Mouse (Mus musculus): ENCODE data around the gene Cenpl. TPM values are rescaled to one million over a fixed set of nuclear protein-coding genes. Genes with fewer than 3 reads are reported as not detected.

The Cenpl gene
- polyA plus RNA-seq, 1 experiment = 1.1 TPM

- DNase-seq = peak; percentile 97
- peak within 1 kb of the TSS; percentile 96 for H3K4me3 ChIP-seq (replicated peaks; ENCODE audit: extremely low read depth, low read depth, low read length)
- WGBS = under 1% methylated on average over 75 of the region's 76 CpGs
- peaks cover 13% of the 10 kb centered on the region for H3K4me1 ChIP-seq (ENCODE audit: control insufficient read depth, insufficient read depth, low read length)
- TF ChIP-seq CTCF (IDR thresholded peaks at IDR 0.05; ENCODE audit: insufficient read depth, low read length) = no peak
- peak; percentile 100 for TF ChIP-seq POLR2A (IDR thresholded peaks at IDR 0.05; ENCODE audit: borderline replicate concordance, extremely low read depth, low read depth, low read length)
These were observed 35.9 kb upstream of the Cenpl start, which contains the start of gene Zbtb37 for GRCm38 (mm10) chr1:161034435-161035280. Gene Zbtb37, minus strand, starts transcription at chr1:161034849.

GRCm38 (mm10) chr1:161035281-161035785 is 35.2 kb upstream of the Cenpl start:
- DNase-seq = no peak
- peaks cover 13% of the 10 kb centered on the region for H3K4me1 ChIP-seq (ENCODE audit: control insufficient read depth, insufficient read depth, low read length)
- under 1% methylated on average over 14 of the region's 14 CpGs for WGBS
- H3K4me3 ChIP-seq (replicated peaks; ENCODE audit: extremely low read depth, low read depth, low read length) = peak overlapping the region; percentile 96
- no peak for TF ChIP-seq CTCF (IDR thresholded peaks at IDR 0.05; ENCODE audit: insufficient read depth, low read length)
- TF ChIP-seq POLR2A (IDR thresholded peaks at IDR 0.05; ENCODE audit: borderline replicate concordance, extremely low read depth, low read depth, low read length) = no peak; the same call in 1 of the 2 replicates

GRCm38 (mm10) chr1:161035786-161036404 is 34.6 kb upstream of the Cenpl start:
- H3K4me3 ChIP-seq (replicated peaks; ENCODE audit: extremely low read depth, low read depth, low read length) = peak overlapping the region; percentile 96
- TF ChIP-seq CTCF (IDR thresholded peaks at IDR 0.05; ENCODE audit: insufficient read depth, low read length) = no peak
- TF ChIP-seq POLR2A (IDR thresholded peaks at IDR 0.05; ENCODE audit: borderline replicate concordance, extremely low read depth, low read depth, low read length) = no peak
- peaks cover 13% of the 10 kb centered on the region for H3K4me1 ChIP-seq (ENCODE audit: control insufficient read depth, insufficient read depth, low read length)
- no peak for DNase-seq
- WGBS = 7% methylated on average over 6 of the region's 6 CpGs

GRCm38 (mm10) chr1:161036411-161036841 is 34.1 kb upstream of the Cenpl start:
- WGBS = 8% methylated on average over 5 of the region's 5 CpGs
- Histone ChIP-seq H3K4me1 (ENCODE audit: control insufficient read depth, insufficient read depth, low read length) (peaks cover 13% of the 10 kb centered on the region), H3K4me3 (replicated peaks; ENCODE audit: extremely low read depth, low read depth, low read length) (peak overlapping the region; percentile 96)
- no peak for TF ChIP-seq CTCF (IDR thresholded peaks at IDR 0.05; ENCODE audit: insufficient read depth, low read length)
- no peak for TF ChIP-seq POLR2A (IDR thresholded peaks at IDR 0.05; ENCODE audit: borderline replicate concordance, extremely low read depth, low read depth, low read length)
- peak; percentile 12 for DNase-seq

- no peak overlapping the region for H3K4me3 ChIP-seq (replicated peaks; ENCODE audit: extremely low read depth, low read depth, low read length)
- H3K4me1 ChIP-seq (ENCODE audit: control insufficient read depth, insufficient read depth, low read length) = peaks cover 13% of the 10 kb centered on the region
- WGBS = 4% methylated on average over 1 of the region's 1 CpGs
- no peak for TF ChIP-seq POLR2A (IDR thresholded peaks at IDR 0.05; ENCODE audit: borderline replicate concordance, extremely low read depth, low read depth, low read length)
- TF ChIP-seq CTCF (IDR thresholded peaks at IDR 0.05; ENCODE audit: insufficient read depth, low read length) = no peak
- no peak for DNase-seq
These were observed 33.5 kb upstream of the Cenpl start for GRCm38 (mm10) chr1:161037026-161037425.

GRCm38 (mm10) chr1:161037599-161037998 is 32.9 kb upstream of the Cenpl start:
- no peak overlapping the region for H3K4me3 ChIP-seq (replicated peaks; ENCODE audit: extremely low read depth, low read depth, low read length)
- DNase-seq = no peak
- no peak for TF ChIP-seq CTCF (IDR thresholded peaks at IDR 0.05; ENCODE audit: insufficient read depth, low read length)
- TF ChIP-seq POLR2A (IDR thresholded peaks at IDR 0.05; ENCODE audit: borderline replicate concordance, extremely low read depth, low read depth, low read length) = no peak
- 24% methylated on average over 3 of the region's 3 CpGs for WGBS
- H3K4me1 ChIP-seq (ENCODE audit: control insufficient read depth, insufficient read depth, low read length) = peaks cover 13% of the 10 kb centered on the region

- WGBS = 41% methylated on average over 3 of the region's 3 CpGs
- H3K4me1 ChIP-seq (ENCODE audit: control insufficient read depth, insufficient read depth, low read length) = peaks cover 13% of the 10 kb centered on the region
- H3K4me3 ChIP-seq (replicated peaks; ENCODE audit: extremely low read depth, low read depth, low read length) = no peak overlapping the region
- TF ChIP-seq POLR2A (IDR thresholded peaks at IDR 0.05; ENCODE audit: borderline replicate concordance, extremely low read depth, low read depth, low read length) (no peak), CTCF (IDR thresholded peaks at IDR 0.05; ENCODE audit: insufficient read depth, low read length) (no peak)
- no peak for DNase-seq
These were observed 32.5 kb upstream of the Cenpl start for GRCm38 (mm10) chr1:161038004-161038403.

- WGBS = 47% methylated on average over 3 of the region's 3 CpGs
- TF ChIP-seq POLR2A (IDR thresholded peaks at IDR 0.05; ENCODE audit: borderline replicate concordance, extremely low read depth, low read depth, low read length) (no peak), CTCF (IDR thresholded peaks at IDR 0.05; ENCODE audit: insufficient read depth, low read length) (no peak)
- Histone ChIP-seq H3K4me3 (replicated peaks; ENCODE audit: extremely low read depth, low read depth, low read length) (no peak overlapping the region), H3K4me1 (ENCODE audit: control insufficient read depth, insufficient read depth, low read length) (peaks cover 13% of the 10 kb centered on the region)
- DNase-seq = no peak
These were observed 31.4 kb upstream of the Cenpl start for GRCm38 (mm10) chr1:161038968-161039721.
